Mouse (Mus musculus): ENCODE results near the gene Gm21677.
"Not testable (repeated sequence)": the region's sequence is repeated elsewhere in the genome, so short reads cannot be mapped to it uniquely, and the experiment has no call there.

The Gm21677 gene

DNA sequence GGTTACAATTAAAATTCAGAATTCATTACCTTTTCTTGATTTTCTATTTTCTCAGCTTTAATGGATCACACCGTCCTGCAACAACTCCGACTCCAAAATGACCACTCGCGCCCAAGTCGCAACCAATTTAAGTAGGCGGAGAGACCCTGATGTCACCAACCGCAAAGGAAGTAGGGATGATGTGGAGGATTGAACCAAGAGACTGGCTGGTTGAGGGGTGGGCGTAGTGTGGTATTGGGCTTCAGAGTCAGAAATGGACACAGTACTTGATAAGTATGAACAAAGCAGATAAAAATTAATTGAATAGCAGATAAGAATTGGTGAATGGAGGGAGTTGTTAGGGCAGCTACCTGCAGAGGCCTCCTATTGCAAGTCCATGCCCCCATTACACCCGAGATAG lies at the start of gene Gm21677:
Gm21677 (minus strand) TSS at position 101 of the 400 bp plus-strand sequence.
- DNase-seq, result not testable (repeated sequence)

DNA sequence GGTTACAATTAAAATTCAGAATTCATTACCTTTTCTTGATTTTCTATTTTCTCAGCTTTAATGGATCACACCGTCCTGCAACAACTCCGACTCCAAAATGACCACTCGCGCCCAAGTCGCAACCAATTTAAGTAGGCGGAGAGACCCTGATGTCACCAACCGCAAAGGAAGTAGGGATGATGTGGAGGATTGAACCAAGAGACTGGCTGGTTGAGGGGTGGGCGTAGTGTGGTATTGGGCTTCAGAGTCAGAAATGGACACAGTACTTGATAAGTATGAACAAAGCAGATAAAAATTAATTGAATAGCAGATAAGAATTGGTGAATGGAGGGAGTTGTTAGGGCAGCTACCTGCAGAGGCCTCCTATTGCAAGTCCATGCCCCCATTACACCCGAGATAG lies 39.0 kb upstream of the Gm21677 start, which contains the start of gene Gm21693:
Gm21693 (minus strand) TSS at position 101 of the 400 bp plus-strand sequence.
- DNase-seq, result not testable (repeated sequence)

DNA sequence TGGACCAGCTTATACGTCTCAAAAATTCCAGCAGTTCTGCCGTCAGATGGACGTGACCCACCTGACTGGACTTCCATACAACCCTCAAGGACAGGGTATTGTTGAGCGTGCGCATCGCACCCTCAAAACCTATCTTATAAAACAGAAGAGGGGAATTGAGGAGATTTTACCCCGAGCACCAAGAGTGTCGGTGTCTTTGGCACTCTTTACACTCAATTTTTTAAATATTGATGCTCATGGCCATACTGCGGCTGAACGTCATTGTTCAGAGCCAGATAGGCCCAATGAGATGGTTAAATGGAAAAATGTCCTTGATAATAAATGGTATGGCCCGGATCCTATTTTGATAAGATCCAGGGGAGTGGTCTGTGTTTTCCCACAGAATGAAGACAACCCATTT lies 34.4 kb upstream of the Gm21677 start:
- DNase-seq, result not testable (repeated sequence)
